Mouse (Mus musculus) thymus, postnatal 0 days (tissue): ENCODE results near the gene Grwd1. TPM values are rescaled to one million over a fixed set of nuclear protein-coding genes. Genes with fewer than 3 reads are reported as not detected.

Experiments
- DNase-seq: peaks from one replicate; pipeline ENCODE4 v3.0.0-alpha.2; 2015; ENCODE audit warnings: low spot score
- polyA plus RNA-seq: library from polyadenylated mRNA; unstranded; fragments of >200 nt; fragmentation: Nextera tagmentation; extraction: Ambion mirVana; gene quantifications from 2 replicates; pipeline ENCODE4 v1.2.1, GENCODE M21; 2015

The Grwd1 gene
- polyA plus RNA-seq, 1 experiment from 2014 or later, result 48.7 TPM

- DNase-seq, result no peak
These were observed 12.4 kb upstream of the Grwd1 start for GRCm38 (mm10) chr7:45842950-45843744.

DNA sequence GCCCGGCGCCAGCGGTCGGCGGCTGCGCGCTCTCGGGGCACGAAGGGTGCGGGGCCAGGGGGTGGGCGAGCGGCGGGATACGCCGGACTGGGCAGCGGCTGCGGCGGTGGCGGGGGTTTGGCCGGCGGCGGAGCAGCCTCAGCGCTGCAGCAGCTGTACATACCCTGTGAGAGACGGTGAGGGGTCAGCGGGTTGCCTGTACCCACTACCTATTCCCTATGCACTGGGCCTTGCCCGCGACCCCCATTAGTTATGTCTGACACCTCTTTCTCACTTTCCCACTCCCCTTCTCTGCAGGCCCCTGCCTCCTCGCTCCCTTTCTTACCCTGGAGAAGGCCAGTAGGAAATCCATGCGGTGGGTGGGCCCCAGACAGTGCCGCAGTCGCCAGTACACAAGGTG is 3.2 kb upstream of the Grwd1 start:
- DNase-seq, result no peak

GRCm38 (mm10) chr7:45833148-45833790 is 2.5 kb upstream of the Grwd1 start:
- no peak for DNase-seq

DNA sequence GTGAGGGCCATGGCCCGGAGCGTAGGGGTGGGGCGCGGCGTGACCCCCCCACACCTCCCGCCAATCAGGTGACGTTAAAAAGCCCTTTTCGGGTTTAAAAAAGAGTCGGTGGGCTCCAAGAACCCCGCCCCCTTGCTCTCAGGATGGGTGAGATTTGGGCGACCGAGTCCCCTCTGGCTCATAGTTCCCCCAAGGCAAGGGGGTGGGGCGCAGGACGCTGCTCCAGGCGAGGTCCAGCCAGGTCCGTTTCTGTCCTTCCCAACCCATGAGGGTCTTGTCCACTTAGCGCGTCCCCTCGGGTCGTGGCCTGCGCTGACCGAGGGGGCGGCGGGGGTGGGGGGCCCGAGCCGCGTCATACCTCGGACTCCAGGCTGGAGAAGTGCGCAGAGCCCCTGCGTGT is 1.7 kb upstream of the Grwd1 start:
- DNase-seq, result no peak

- DNase-seq, result no peak
These were observed 383 bp upstream of the Grwd1 start for GRCm38 (mm10) chr7:45831128-45831525.

GRCm38 (mm10) chr7:45826631-45827030 is 4.1 kb downstream of the Grwd1 start:
- no peak for DNase-seq

- DNase-seq, result no peak
These were observed 6.1 kb downstream of the Grwd1 start, which contains the start of gene Kcnj14 for GRCm38 (mm10) chr7:45824598-45824997. Gene Kcnj14 (minus strand): TSS chr7:45824782.

- DNase-seq, result no peak
These were observed 9.8 kb downstream of the Grwd1 start for GRCm38 (mm10) chr7:45820913-45821312.

- no peak for DNase-seq
These were observed 10.9 kb downstream of the Grwd1 start for GRCm38 (mm10) chr7:45819843-45820242.

GRCm38 (mm10) chr7:45815984-45816351 is 14.8 kb downstream of the Grwd1 start:
- no peak for DNase-seq

GRCm38 (mm10) chr7:45815323-45815983 is 15.3 kb downstream of the Grwd1 start:
- DNase-seq, result no peak

- DNase-seq, result no peak
These were observed 15.9 kb downstream of the Grwd1 start for GRCm38 (mm10) chr7:45814841-45815240.

- peak; percentile 100 for DNase-seq
These were observed 16.7 kb downstream of the Grwd1 start, which contains the start of gene Cyth2 for GRCm38 (mm10) chr7:45813787-45814779. Gene Cyth2 (minus strand): TSS chr7:45814581.

DNA sequence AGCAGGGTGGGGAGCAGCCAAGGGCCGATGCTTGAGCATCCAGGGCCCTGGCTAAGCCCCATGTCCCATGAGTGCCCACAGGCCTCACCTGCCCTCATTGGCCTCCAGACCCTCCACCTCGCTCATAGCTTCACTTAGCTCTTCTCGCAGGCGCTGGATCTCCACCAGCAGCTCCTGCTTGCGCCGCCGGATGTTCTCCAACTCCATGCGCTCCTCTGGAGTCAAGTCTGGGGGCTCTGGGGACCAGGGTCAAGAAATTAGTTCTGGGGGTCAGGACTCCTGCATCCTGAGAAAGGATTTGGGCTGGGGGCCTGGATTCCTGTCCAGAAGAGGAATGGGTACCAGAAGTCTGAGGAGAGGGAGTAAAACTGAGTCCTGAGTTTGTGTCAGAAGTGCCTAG is 17.8 kb downstream of the Grwd1 start:
- no peak for DNase-seq

DNA sequence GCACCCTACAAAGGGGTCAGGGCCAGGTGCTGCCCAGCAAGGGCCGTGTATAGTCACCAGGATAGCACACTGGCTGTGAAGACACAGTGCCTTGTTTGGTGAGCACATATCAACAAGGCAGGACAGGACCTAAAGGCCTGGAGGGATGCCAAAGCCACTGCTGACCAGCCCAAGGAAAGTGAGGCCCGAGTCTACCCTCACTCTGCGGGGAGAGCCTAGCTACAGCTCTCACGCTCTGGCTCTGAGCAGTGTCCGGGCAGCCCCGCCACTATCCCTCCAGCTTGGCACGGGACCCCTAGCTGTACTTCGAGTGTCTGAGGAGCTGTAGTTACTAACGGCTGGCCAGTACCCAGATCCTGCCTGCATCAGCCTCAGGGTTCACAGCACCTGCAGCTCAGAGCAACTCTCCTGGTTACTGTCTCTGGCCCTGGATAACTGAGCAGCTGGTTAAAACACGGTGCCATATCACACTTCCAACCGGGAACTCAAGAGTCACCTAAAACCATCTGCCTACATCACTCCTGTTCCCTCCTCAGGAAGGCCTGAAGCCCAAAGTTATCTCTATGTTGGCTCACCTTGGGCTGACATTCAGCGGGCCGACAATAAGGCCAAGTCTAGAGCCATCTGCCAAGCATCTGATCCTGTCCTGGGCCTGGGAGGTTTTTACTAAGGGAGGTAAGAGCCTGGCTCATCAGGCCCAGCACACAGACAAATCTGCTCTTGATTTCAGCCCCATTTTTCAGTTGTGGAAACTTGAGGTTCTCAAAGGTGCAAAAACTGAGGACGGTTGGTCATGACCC is 21.3 kb downstream of the Grwd1 start:
- no peak for DNase-seq

GRCm38 (mm10) chr7:45808471-45808870 is 22.3 kb downstream of the Grwd1 start:
- no peak for DNase-seq

DNA sequence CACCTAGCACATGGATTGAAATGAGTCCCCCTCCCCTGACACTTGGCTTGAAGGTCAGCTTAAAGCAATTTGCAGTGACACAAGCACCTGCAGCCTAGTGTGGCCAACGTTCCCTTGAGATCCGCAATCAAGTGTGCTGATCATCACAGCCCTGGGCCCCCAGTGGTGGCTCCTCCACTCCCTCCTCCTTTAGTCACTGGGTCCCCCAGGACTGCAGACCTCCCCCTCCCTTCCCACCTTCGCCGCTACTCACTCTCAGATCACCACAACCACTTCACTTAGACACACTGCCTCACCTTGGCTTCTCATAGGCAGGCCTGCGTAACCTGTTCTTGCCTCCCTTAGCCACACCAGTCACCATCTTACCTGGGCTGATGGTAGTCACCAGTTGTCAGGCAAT is 24.8 kb downstream of the Grwd1 start:
- no peak for DNase-seq

DNA sequence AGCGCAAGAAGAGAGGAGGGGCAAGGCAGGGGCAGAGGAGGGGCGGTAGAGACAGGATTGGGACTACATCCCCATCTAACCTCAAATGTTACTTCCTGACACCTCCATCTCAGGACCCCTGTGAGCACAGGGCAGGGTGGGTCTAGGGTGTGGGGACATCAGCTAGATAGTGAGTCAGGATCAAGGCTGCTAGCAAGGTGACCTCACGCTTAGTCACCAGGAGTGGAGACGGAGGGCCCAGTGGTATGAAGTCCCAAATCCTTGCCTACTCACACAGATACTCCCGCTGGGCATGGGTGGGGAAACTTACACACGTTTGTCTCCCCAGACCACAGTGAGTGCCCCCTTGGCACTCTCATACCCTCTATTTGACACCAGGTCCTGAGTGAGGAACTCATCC is 28.2 kb downstream of the Grwd1 start:
- no peak for DNase-seq

DNA sequence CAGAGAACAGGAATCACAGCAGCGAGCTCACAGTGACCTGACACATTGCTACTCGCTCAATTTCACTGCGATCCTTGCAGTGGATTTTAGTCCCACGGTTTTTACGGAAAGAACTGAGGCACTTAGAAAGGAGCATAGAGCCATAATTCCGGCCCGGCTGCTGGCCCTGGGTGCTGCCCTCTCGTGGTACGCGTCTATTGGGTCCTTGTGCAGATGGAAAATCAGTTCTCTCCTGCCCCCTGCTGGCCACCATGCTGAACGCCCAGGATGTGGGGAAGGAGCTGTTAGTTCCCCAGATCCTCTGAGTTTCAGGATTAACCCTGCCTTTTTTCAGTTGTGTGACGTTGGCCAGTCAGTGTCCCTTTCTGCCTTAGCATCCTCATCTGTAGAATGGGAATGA is 29.4 kb downstream of the Grwd1 start:
- DNase-seq, result peak; percentile 90

DNA sequence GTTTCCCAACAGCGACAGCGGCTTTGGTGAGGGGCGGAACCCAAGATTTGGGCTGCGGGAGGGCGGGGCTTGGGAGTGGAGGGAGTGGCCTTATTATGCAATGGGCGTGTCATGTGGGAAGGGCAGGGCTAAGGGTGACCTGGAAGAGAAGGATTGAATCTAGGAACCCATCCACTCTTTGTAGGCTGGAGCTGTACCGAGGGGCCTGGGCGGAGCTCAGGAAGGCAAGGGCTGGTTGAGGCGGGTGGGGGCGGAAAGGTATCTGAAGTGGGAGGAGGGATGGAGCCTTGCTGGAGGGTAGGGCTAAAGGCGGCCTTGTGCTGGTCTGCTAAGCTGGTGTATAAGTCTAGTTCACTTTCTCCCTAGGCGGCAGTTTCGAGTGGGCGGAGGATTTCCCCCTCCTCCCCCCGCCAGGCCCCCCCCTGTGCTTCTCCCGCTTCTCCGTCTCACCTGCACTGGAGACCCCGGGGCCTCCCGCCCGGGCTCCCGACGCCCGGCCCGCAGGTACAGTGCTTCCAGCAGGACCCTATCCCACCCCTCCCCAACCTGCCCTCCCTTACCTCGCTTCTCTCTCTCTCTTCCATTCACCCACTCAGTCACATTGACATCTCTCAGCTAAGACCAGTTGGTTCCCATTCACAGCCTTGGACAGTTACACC is 30.1 kb downstream of the Grwd1 start:
- peak; percentile 47 for DNase-seq
